Mouse (Mus musculus): ENCODE measurements around the gene Prpf19.

DNA sequence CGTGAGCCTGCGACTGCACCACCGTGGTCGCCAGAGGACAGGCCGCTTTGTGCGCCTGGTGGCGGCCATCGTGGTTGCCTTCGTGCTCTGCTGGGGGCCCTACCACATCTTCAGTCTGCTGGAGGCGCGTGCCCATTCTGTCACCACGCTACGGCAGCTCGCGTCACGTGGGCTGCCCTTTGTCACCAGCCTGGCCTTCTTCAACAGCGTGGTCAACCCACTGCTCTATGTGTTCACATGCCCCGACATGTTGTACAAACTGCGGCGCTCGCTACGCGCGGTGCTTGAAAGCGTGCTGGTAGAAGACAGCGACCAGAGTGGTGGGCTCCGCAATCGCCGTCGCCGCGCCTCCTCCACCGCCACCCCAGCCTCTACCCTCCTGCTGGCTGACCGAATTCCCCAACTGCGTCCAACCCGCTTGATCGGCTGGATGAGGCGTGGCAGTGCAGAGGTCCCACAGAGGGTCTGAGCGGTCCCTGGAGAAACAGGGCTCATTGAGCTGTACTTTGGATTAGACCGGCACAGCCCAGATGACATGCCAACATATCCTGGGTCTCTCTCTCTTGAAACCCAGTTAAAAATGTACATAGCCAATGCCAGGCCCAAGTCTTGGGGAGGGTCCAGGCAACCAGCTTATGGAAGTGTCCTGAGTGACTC, 45.9 kb downstream of the Prpf19 start:
- TF ChIP-seq POLR2A (IDR thresholded peaks at IDR 0.05; ENCODE audit: insufficient read depth, low read depth, low read length) (no peak), CTCF (IDR thresholded peaks at IDR 0.05) (no peak), EP300 (IDR thresholded peaks at IDR 0.05; ENCODE audit: insufficient read depth, low read depth, low read length) (no peak)
